Mouse (Mus musculus): ENCODE data around the gene Nol3. TPM values are rescaled to one million over a fixed set of nuclear protein-coding genes. Genes with fewer than 3 reads are reported as not detected.
"Not testable (repeated sequence)": the region's sequence is repeated elsewhere in the genome, so short reads cannot be mapped to it uniquely, and the experiment has no call there.

Nol3 gene
- total RNA-seq, 2 experiments from 2014 or later = 1.1 to 1.5 TPM

GRCm38 (mm10) chr8:105288231-105288630 is 12.3 kb downstream of the Nol3 start:
- intact Hi-C loops (cut with DNase I) = no loop called here
- DNase-seq = no peak

GRCm38 (mm10) chr8:105288958-105289732 is 13.2 kb downstream of the Nol3 start:
- peak; percentile 98 for DNase-seq
- intact Hi-C loops (cut with DNase I) = no loop called here

GRCm38 (mm10) chr8:105289805-105290460 is 14.0 kb downstream of the Nol3 start, which contains the start of gene 4931428F04Rik:
TSS of gene 4931428F04Rik (minus strand) at chr8:105289864.
- intact Hi-C loops (cut with DNase I) = no loop called here
- peak; percentile 73 for DNase-seq

GRCm38 (mm10) chr8:105290554-105291314 is 14.8 kb downstream of the Nol3 start:
- intact Hi-C loops (cut with DNase I) = no loop called here
- DNase-seq = peak; percentile 94

GRCm38 (mm10) chr8:105291364-105291763 is 15.4 kb downstream of the Nol3 start:
- intact Hi-C loops (cut with DNase I) = not testable (repeated sequence)

GRCm38 (mm10) chr8:105291802-105292201 is 15.9 kb downstream of the Nol3 start:
- intact Hi-C loops (cut with DNase I); DNase-seq: not testable (repeated sequence)

More at GRCm38 (mm10) chr8:105291364-105291763, 15.4 kb downstream of the Nol3 start:
- DNase-seq = not testable (repeated sequence)

- DNase-seq = no peak
- intact Hi-C loops (cut with DNase I) = no loop called here
These were observed 16.5 kb downstream of the Nol3 start for GRCm38 (mm10) chr8:105292471-105292870.

- intact Hi-C loops (cut with DNase I) = no loop called here
These were observed 17.5 kb downstream of the Nol3 start for GRCm38 (mm10) chr8:105293405-105293804.

GRCm38 (mm10) chr8:105294776-105295175 is 18.8 kb downstream of the Nol3 start:
- no peak for DNase-seq
- intact Hi-C loops (cut with DNase I) = no loop called here

More at GRCm38 (mm10) chr8:105293405-105293804, 17.5 kb downstream of the Nol3 start:
- DNase-seq = peak; percentile 75

- intact Hi-C loops (cut with DNase I) = no loop called here
- no peak for DNase-seq
These were observed 19.3 kb downstream of the Nol3 start for GRCm38 (mm10) chr8:105295256-105295655.

- intact Hi-C loops (cut with DNase I) = no loop called here
- no peak for DNase-seq
These were observed 20.1 kb downstream of the Nol3 start, which contains the start of gene Exoc3l for GRCm38 (mm10) chr8:105295895-105296573. TSS of gene Exoc3l (minus strand) at chr8:105296101.

- DNase-seq = peak; percentile 91
- intact Hi-C loops (cut with DNase I) = no loop called here
These were observed 21.7 kb downstream of the Nol3 start, which contains the start of gene E2f4 for GRCm38 (mm10) chr8:105297511-105298192. TSS of gene E2f4 (plus strand) at chr8:105297663.

- intact Hi-C loops (cut with DNase I) = no loop called here
- DNase-seq = no peak
These were observed 22.7 kb downstream of the Nol3 start for GRCm38 (mm10) chr8:105298351-105299252.

GRCm38 (mm10) chr8:105299962-105300361 is 24.0 kb downstream of the Nol3 start:
- intact Hi-C loops (cut with DNase I) = no loop called here

GRCm38 (mm10) chr8:105303396-105303795 is 27.5 kb downstream of the Nol3 start:
- intact Hi-C loops (cut with DNase I) = no loop called here
- DNase-seq = no peak

More at GRCm38 (mm10) chr8:105299962-105300361, 24.0 kb downstream of the Nol3 start:
- no peak for DNase-seq

- intact Hi-C loops (cut with DNase I) = no loop called here
- no peak for DNase-seq
These were observed 27.9 kb downstream of the Nol3 start for GRCm38 (mm10) chr8:105303874-105304273.

- intact Hi-C loops (cut with DNase I) = no loop called here
- no peak for DNase-seq
These were observed 28.6 kb downstream of the Nol3 start for GRCm38 (mm10) chr8:105304325-105305210.

All from left cerebral cortex, postnatal 4 days (tissue).